Mouse (Mus musculus): ENCODE data around the gene Gm9857. TPM values are rescaled to one million over a fixed set of nuclear protein-coding genes. Genes with fewer than 3 reads are reported as not detected.

Gene Gm9857
- total and polyA plus RNA-seq, 3 experiments: not detected

GRCm38 (mm10) chr3:108910303-108911080, 29.8 kb downstream of the Gm9857 start:
- peak overlapping the region; percentile 96 for H3K9ac ChIP-seq (ENCODE audit: control insufficient read depth, low read depth, low read length, poor library complexity, severe bottlenecking)
- TF ChIP-seq MAX (IDR thresholded peaks at IDR 0.05; ENCODE audit: low read length) (no peak), MXI1 (IDR thresholded peaks at IDR 0.05; ENCODE audit: low read depth, low read length) (peak; percentile 8; the same call in 1 of the 2 replicates)
- H3K4me1 ChIP-seq (ENCODE audit: control insufficient read depth in 1 of 2, insufficient read depth in 2 of 2, low read length in 2 of 2): peaks cover 3 to 7% of the 10 kb centered on the region in 2 experiments; a peak in 3 of 4 replicates
- no peak for DNase-seq (ENCODE audit: low read depth, low spot score)
- H3K79me2 ChIP-seq (ENCODE audit: control insufficient read depth, insufficient read depth, low read length, poor library complexity): peaks cover 36% of the 10 kb centered on the region
- H3K4me3 ChIP-seq (ENCODE audit: control insufficient read depth in 1 of 2, insufficient read depth in 1 of 2, low read depth in 2 of 2, low read length in 2 of 2): peak overlapping the region; percentile 64 to 99
- peak overlapping the region; percentile 90 for H3K27ac ChIP-seq (ENCODE audit: control insufficient read depth, low read depth, low read length)
- H3K27me3 ChIP-seq (ENCODE audit: control insufficient read depth in 1 of 2, insufficient read depth in 2 of 2, low read length in 2 of 2): no peaks in the 10 kb centered on the region
- H3K36me3 ChIP-seq (ENCODE audit: control insufficient read depth in 1 of 2, insufficient read depth in 2 of 2, low read length in 2 of 2): peaks cover 24 to 43% of the 10 kb centered on the region in 2 experiments
- no peaks in the 10 kb centered on the region for H3K9me3 ChIP-seq (replicated peaks; ENCODE audit: insufficient read depth, low read length)

- TF ChIP-seq GABPA (IDR thresholded peaks at IDR 0.05; ENCODE audit: low read depth, low read length) (no peak), TBP (IDR thresholded peaks at IDR 0.05; ENCODE audit: low read depth, low read length) (no peak), KAT2A (conservative IDR thresholded peaks at IDR 0.05; ENCODE audit: low read depth, low read length) (no peak), GATA1 (IDR thresholded peaks at IDR 0.05; ENCODE audit: low read depth, low read length) (no peak), MEF2A (IDR thresholded peaks at IDR 0.05; ENCODE audit: extremely low read depth, insufficient replicate concordance, low read depth, low read length, poor library complexity, severe bottlenecking) (no peak), ZKSCAN1 (IDR thresholded peaks at IDR 0.05; ENCODE audit: low read depth, low read length) (no peak), E2F4 (IDR thresholded peaks at IDR 0.05; ENCODE audit: borderline replicate concordance, low read depth, low read length) (no peak), MYC (IDR thresholded peaks at IDR 0.05; ENCODE audit: low read depth, low read length) (no peak), NRF1 (IDR thresholded peaks at IDR 0.05; ENCODE audit: insufficient read depth, low read depth, low read length, poor library complexity, severe bottlenecking) (no peak), JUND (IDR thresholded peaks at IDR 0.05; ENCODE audit: low read depth, low read length) (no peak), SMC3 (IDR thresholded peaks at IDR 0.05; ENCODE audit: low read depth, low read length) (no peak), TCF12 (IDR thresholded peaks at IDR 0.05; ENCODE audit: low read depth, low read length) (no peak), MAFK (IDR thresholded peaks at IDR 0.05; ENCODE audit: borderline replicate concordance, low read depth, low read length) (no peak), UBTF (IDR thresholded peaks at IDR 0.05; ENCODE audit: borderline replicate concordance, insufficient read depth, low read depth, low read length) (no peak), EP300 (IDR thresholded peaks at IDR 0.05; ENCODE audit: low read depth in 1 of 2, low read length in 2 of 2) (no peak), NELFE (IDR thresholded peaks at IDR 0.05; ENCODE audit: low read depth, low read length) (no peak), BHLHE40 (IDR thresholded peaks at IDR 0.05; ENCODE audit: borderline replicate concordance, low read depth, low read length) (no peak), USF1 (IDR thresholded peaks at IDR 0.05; ENCODE audit: low read depth, low read length) (no peak), ZC3H11A (IDR thresholded peaks at IDR 0.05; ENCODE audit: low read depth, low read length) (no peak)
- Histone ChIP-seq H3K4me3 (ENCODE audit: control insufficient read depth in 1 of 2, insufficient read depth in 1 of 2, low read depth in 2 of 2, low read length in 2 of 2) (no peak overlapping the region), H3K9ac (ENCODE audit: control insufficient read depth, low read depth, low read length, poor library complexity, severe bottlenecking) (no peak overlapping the region), H3K79me2 (ENCODE audit: control insufficient read depth, insufficient read depth, low read length, poor library complexity) (peaks cover 3% of the 10 kb centered on the region), H3K4me1 (ENCODE audit: control insufficient read depth in 1 of 2, insufficient read depth in 2 of 2, low read length in 2 of 2) (no peaks in the 10 kb centered on the region), H3K27ac (ENCODE audit: control insufficient read depth, low read depth, low read length) (no peak overlapping the region), H3K9me3 (replicated peaks; ENCODE audit: insufficient read depth, low read length) (no peaks in the 10 kb centered on the region), H3K27me3 (ENCODE audit: control insufficient read depth in 1 of 2, insufficient read depth in 2 of 2, low read length in 2 of 2) (no peaks in the 10 kb centered on the region), H3K36me3 (ENCODE audit: control insufficient read depth in 1 of 2, insufficient read depth in 2 of 2, low read length in 2 of 2) (peaks cover 13 to 36% of the 10 kb centered on the region in 2 experiments)
- DNase-seq (ENCODE audit: low read depth, low spot score): no peak
Observed at GRCm38 (mm10) chr3:108902934-108903333, 37.3 kb downstream of the Gm9857 start.

Measured in MEL (cell line).